In the genomic region with DNA sequence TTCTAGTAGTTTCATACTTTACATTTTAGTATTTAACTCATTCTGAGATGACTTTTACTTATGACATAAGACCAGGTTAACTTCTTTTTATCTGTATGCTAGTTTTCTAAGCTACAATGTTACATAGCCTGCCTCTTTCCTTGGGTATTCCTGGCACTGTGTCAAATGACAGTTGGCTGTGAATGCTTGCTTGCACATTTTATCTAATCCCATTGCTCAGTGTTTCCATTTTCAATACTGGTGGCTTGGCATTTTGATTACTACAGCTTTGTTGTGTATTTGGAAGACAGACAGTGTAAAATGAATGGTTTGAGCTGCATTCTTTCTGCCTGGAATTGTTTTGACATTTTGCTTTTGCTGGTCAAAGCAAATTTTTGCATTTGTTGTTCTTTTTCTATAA, we compare ENCODE assay signal across 14 mouse cellular contexts.
"Had no signal": no experiment of that assay in that cellular context is flagged by ENCODE, and none has a peak within 500 bp of the region (broad histone marks: within the 10 kb centered on the region; RNA-seq: fewer than 3 reads in every experiment).

No protein-coding gene starts in this region.

- H3K9me3 ChIP-seq: limb, embryonic 12.5 days; liver, embryonic 13.5 days; lung, embryonic 15.5 days; midbrain, embryonic 13.5 days; neural tube, embryonic 13.5 days had no signal

- DNase-seq: kidney, adult 8-10 months; kidney, postnatal 25 days; liver; liver, embryonic 13.5 days; liver, postnatal 0 days; lung, postnatal 14 days; retina, postnatal 1 day; right cerebral cortex, postnatal 4 days; spleen, adult 18-20 months; thymus, postnatal 4 days had no signal

- H3K27me3 ChIP-seq: limb, embryonic 12.5 days; liver, embryonic 13.5 days; lung, embryonic 15.5 days; midbrain, embryonic 13.5 days; neural tube, embryonic 13.5 days had no signal

- H3K36me3 ChIP-seq: limb, embryonic 12.5 days; liver, embryonic 13.5 days; lung, embryonic 15.5 days; midbrain, embryonic 13.5 days; neural tube, embryonic 13.5 days had no signal

- H3K4me2 ChIP-seq: limb, embryonic 12.5 days; liver, embryonic 13.5 days; lung, embryonic 15.5 days; midbrain, embryonic 13.5 days; neural tube, embryonic 13.5 days had no signal

- ATAC-seq: liver, postnatal 0 days had no signal

- H3K4me1 ChIP-seq: limb, embryonic 12.5 days; liver, embryonic 13.5 days; lung, embryonic 15.5 days; midbrain, embryonic 13.5 days; neural tube, embryonic 13.5 days had no signal

- H3K9ac ChIP-seq: limb, embryonic 12.5 days; liver, embryonic 13.5 days; liver, postnatal 0 days; lung, embryonic 15.5 days; midbrain, embryonic 13.5 days; neural tube, embryonic 13.5 days had no signal

- H3K27ac ChIP-seq: limb, embryonic 12.5 days; liver, embryonic 13.5 days; lung, embryonic 15.5 days; midbrain, embryonic 13.5 days; neural tube, embryonic 13.5 days had no signal

- H3K4me3 ChIP-seq: limb, embryonic 12.5 days; liver, embryonic 13.5 days; lung, embryonic 15.5 days; midbrain, embryonic 13.5 days; neural tube, embryonic 13.5 days had no signal
